Mouse (Mus musculus): Measurements from ENCODE around the gene Psma6.
A peak's percentile ranks its signal among the peaks of the same experiment; 100 is the strongest.
"Not testable (repeated sequence)": the region's sequence is repeated elsewhere in the genome, so short reads cannot be mapped to it uniquely, and the experiment has no call there.

Gene Psma6

DNA sequence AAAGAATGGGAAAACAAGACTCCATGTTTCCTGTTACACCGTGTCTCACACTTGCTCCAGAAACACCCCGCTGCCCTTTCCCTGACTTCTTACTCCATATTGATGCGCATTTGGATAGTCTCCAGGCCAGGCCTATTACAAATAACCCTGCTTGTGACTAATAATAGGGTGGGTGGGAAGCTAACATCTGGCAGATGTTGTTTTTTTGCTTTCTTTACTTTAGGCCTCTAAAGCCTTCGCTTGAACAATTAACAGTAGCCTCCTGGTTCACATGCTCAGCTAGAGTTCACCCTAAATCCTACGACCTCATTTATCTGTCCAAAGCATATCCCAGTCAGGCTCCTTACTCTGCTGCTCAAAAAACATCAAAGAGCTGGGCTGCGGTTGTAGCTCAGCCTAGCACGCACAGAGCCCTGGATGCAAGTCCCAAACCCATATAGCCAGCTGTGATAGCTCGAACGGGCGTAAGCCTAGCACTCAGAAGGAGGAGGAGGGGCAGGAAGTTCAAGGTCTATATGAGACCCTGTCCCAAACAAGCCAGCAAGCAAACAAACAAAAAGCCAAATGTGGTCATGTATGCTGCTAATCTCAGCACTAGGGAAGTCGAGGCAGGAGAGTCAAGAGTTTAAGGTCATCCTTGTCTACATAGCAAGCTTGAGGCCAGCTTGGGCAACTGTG lies 3.9 kb downstream of the Psma6 start:
- no peaks in the 10 kb centered on the region for H3K9me3 ChIP-seq (ENCODE audit: low read length)
- H3K36me3 ChIP-seq (ENCODE audit: insufficient read depth, low read length): peaks cover 6% of the 10 kb centered on the region; the same call in 1 of the 2 replicates
- peak overlapping the region; percentile 21; the same call in 1 of the 2 replicates for H3K4me3 ChIP-seq (replicated peaks; ENCODE audit: low read length)
- H3K27me3 ChIP-seq (ENCODE audit: insufficient read depth, low read length): no peaks in the 10 kb centered on the region; the same call in 1 of the 2 replicates
- H3K4me1 ChIP-seq (replicated peaks; ENCODE audit: low read depth, low read length): peaks cover 85% of the 10 kb centered on the region
- no peak for TF ChIP-seq CTCF (conservative IDR thresholded peaks at IDR 0.05; ENCODE audit: low read length)
- TF ChIP-seq POU5F1 (IDR thresholded peaks at IDR 0.05; ENCODE audit: borderline replicate concordance, low read length): no peak
- TF ChIP-seq NANOG (IDR thresholded peaks at IDR 0.05; ENCODE audit: borderline replicate concordance, low read length): no peak

- no peaks in the 10 kb centered on the region for H3K9me3 ChIP-seq (ENCODE audit: low read length)
- H3K4me1 ChIP-seq (replicated peaks; ENCODE audit: low read depth, low read length): peaks cover 80% of the 10 kb centered on the region
- peaks cover under 1% of the 10 kb centered on the region; the same call in 1 of the 2 replicates for H3K36me3 ChIP-seq (ENCODE audit: insufficient read depth, low read length)
- no peaks in the 10 kb centered on the region; the same call in 1 of the 2 replicates for H3K27me3 ChIP-seq (ENCODE audit: insufficient read depth, low read length)
- H3K4me3 ChIP-seq (replicated peaks; ENCODE audit: low read length): 0 out of 2 replicates have a peak overlapping the region, but pooled peaks have one; percentile 21
- no peak for TF ChIP-seq POU5F1 (IDR thresholded peaks at IDR 0.05; ENCODE audit: borderline replicate concordance, low read length)
- no peak for TF ChIP-seq NANOG (IDR thresholded peaks at IDR 0.05; ENCODE audit: borderline replicate concordance, low read length)
- no peak for TF ChIP-seq CTCF (conservative IDR thresholded peaks at IDR 0.05; ENCODE audit: low read length)
Measured at GRCm38 (mm10) chr12:55388478-55388877, 4.5 kb downstream of the Psma6 start.

GRCm38 (mm10) chr12:55389132-55390081 lies 5.4 kb downstream of the Psma6 start:
- H3K9me3 ChIP-seq (ENCODE audit: low read length): no peaks in the 10 kb centered on the region
- peaks cover 70% of the 10 kb centered on the region for H3K4me1 ChIP-seq (replicated peaks; ENCODE audit: low read depth, low read length)
- no peak for TF ChIP-seq POU5F1 (IDR thresholded peaks at IDR 0.05; ENCODE audit: borderline replicate concordance, low read length)
- TF ChIP-seq CTCF (conservative IDR thresholded peaks at IDR 0.05; ENCODE audit: low read length): no peak
- no peak for TF ChIP-seq NANOG (IDR thresholded peaks at IDR 0.05; ENCODE audit: borderline replicate concordance, low read length)
- peak overlapping the region; percentile 27; the same call in 1 of the 2 replicates for H3K4me3 ChIP-seq (replicated peaks; ENCODE audit: low read length)
- no peaks in the 10 kb centered on the region; the same call in 1 of the 2 replicates for H3K27me3 ChIP-seq (ENCODE audit: insufficient read depth, low read length)
- H3K36me3 ChIP-seq (ENCODE audit: insufficient read depth, low read length): no peaks in the 10 kb centered on the region

DNA sequence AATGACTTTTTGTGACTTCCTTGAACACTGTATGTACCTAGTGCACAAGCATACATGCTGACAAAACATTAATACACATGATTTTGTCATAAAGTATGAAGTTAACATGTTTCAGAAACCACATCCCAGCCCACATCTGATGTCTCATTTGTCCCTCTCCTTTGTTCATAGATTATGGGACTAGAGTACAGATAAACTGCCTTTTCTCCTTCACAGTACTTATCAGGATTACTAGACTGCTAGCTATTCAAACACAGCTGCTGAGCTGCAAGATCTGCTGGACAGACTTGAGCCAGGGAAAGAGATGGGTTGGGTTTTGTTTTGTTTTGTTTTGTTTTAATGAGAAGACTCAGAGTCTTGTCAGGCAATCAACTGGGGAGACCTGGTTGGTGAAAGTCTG lies 8.1 kb downstream of the Psma6 start:
- peaks cover 55% of the 10 kb centered on the region for H3K4me1 ChIP-seq (replicated peaks; ENCODE audit: low read depth, low read length)
- no peaks in the 10 kb centered on the region for H3K9me3 ChIP-seq (ENCODE audit: low read length)
- TF ChIP-seq CTCF (conservative IDR thresholded peaks at IDR 0.05; ENCODE audit: low read length) (no peak), POU5F1 (IDR thresholded peaks at IDR 0.05; ENCODE audit: borderline replicate concordance, low read length) (no peak), NANOG (IDR thresholded peaks at IDR 0.05; ENCODE audit: borderline replicate concordance, low read length) (no peak)
- H3K4me3 ChIP-seq (replicated peaks; ENCODE audit: low read length): no peak overlapping the region
- no peaks in the 10 kb centered on the region; the same call in 1 of the 2 replicates for H3K27me3 ChIP-seq (ENCODE audit: insufficient read depth, low read length)
- H3K36me3 ChIP-seq (ENCODE audit: insufficient read depth, low read length): no peaks in the 10 kb centered on the region

GRCm38 (mm10) chr12:55392733-55393577 lies 8.9 kb downstream of the Psma6 start:
- Histone ChIP-seq H3K9me3 (ENCODE audit: low read length) (no peaks in the 10 kb centered on the region), H3K36me3 (ENCODE audit: insufficient read depth, low read length) (no peaks in the 10 kb centered on the region), H3K27me3 (ENCODE audit: insufficient read depth, low read length) (no peaks in the 10 kb centered on the region; the same call in 1 of the 2 replicates), H3K4me3 (replicated peaks; ENCODE audit: low read length) (no peak overlapping the region), H3K4me1 (replicated peaks; ENCODE audit: low read depth, low read length) (peaks cover 55% of the 10 kb centered on the region)
- no peak for TF ChIP-seq CTCF (conservative IDR thresholded peaks at IDR 0.05; ENCODE audit: low read length)
- TF ChIP-seq POU5F1 (IDR thresholded peaks at IDR 0.05; ENCODE audit: borderline replicate concordance, low read length): no peak
- TF ChIP-seq NANOG (IDR thresholded peaks at IDR 0.05; ENCODE audit: borderline replicate concordance, low read length): no peak

- H3K27me3 ChIP-seq (ENCODE audit: insufficient read depth, low read length); H3K9me3 ChIP-seq (ENCODE audit: low read length); H3K36me3 ChIP-seq (ENCODE audit: insufficient read depth, low read length): not testable (repeated sequence)
- H3K4me3 ChIP-seq (replicated peaks; ENCODE audit: low read length): peak overlapping the region; percentile 69
- peaks cover 46% of the 10 kb centered on the region for H3K4me1 ChIP-seq (replicated peaks; ENCODE audit: low read depth, low read length)
Measured at GRCm38 (mm10) chr12:55395601-55396000, 11.6 kb downstream of the Psma6 start.

GRCm38 (mm10) chr12:55396536-55396935 lies 12.5 kb downstream of the Psma6 start:
- no peaks in the 10 kb centered on the region for H3K9me3 ChIP-seq (ENCODE audit: low read length)
- TF ChIP-seq NANOG (IDR thresholded peaks at IDR 0.05; ENCODE audit: borderline replicate concordance, low read length): no peak
- no peak for TF ChIP-seq CTCF (conservative IDR thresholded peaks at IDR 0.05; ENCODE audit: low read length)
- no peak for TF ChIP-seq POU5F1 (IDR thresholded peaks at IDR 0.05; ENCODE audit: borderline replicate concordance, low read length)
- H3K4me3 ChIP-seq (replicated peaks; ENCODE audit: low read length): no peak overlapping the region
- peaks cover 12% of the 10 kb centered on the region; the same call in 1 of the 2 replicates for H3K36me3 ChIP-seq (ENCODE audit: insufficient read depth, low read length)
- H3K4me1 ChIP-seq (replicated peaks; ENCODE audit: low read depth, low read length): peaks cover 44% of the 10 kb centered on the region
- H3K27me3 ChIP-seq (ENCODE audit: insufficient read depth, low read length): no peaks in the 10 kb centered on the region

Measured in E14TG2a.4 (cell line).